Mouse (Mus musculus): ENCODE measurements around the gene Wdr34.

Wdr34 gene

DNA sequence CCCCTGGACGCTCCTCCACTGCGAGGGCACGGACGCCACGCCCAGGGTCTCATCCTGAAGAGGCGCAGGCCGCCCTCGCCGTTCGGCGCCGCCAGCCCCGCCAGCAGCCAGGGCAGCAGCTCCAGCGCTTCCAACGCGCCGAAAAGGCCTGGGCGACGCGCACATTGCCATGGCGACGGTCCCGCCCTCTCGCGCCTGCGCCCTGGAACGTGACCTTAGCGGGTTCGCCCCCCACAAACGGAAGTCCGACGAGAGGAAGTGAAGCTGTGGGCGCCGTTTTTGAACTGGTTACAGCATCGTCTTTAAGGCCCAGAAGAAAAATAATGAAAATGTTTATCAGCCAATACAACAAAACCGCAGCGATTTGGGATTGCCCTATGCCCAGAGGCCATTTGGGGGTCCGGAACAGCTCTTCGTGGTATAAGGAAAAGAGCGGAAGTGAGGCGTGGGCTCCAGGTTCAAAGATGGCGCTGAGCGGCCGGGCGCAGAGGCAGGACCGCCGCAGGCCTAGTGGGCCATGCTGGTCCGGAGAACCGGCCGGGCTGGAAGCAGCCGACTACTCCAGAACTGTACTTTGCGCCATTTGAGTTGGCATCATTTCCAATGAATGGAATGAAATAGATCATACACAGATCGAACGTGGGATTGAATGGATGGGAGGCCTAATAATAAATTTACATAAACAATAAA, at the start of gene Wdr34:
TSS of gene Wdr34 (minus strand) at position 183 of the 690 bp plus-strand sequence.
- peak; percentile 98 for DNase-seq (ENCODE audit: low spot score)

DNA sequence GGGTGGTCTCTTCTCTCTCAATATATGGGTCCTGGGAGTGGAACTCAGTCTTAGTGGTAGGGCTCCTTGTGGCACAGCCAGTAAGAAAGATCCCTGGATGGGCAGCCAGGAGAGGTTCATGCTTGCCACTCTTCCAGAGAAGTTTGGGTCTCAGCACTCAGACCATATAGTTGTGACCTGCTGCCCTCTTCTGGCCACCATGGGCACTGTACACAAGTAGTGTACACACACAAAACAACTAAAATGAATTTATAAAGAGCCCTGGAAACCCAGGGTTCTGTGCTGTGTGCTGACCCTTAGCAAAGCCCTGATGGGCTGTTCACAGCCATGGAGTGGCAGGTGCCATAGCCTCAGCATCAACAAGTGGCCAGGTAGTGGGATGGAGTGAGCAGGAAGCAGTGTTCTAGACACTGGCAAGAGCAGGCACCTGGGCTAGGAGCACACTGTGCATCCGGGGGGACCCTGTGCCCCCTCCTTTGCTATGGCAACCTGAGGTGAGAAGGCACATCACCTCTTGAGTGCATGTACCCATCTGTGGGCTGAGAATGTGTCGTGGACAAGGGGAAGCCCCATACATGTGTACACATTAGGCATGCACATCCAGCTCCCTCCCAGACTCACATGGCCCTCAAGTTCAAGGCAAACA, 47.3 kb upstream of the Wdr34 start:
- peak; percentile 67 for DNase-seq (ENCODE audit: low spot score)

GRCm38 (mm10) chr2:30094208-30094588, 45.5 kb upstream of the Wdr34 start:
- DNase-seq (ENCODE audit: low spot score), result no peak

DNA sequence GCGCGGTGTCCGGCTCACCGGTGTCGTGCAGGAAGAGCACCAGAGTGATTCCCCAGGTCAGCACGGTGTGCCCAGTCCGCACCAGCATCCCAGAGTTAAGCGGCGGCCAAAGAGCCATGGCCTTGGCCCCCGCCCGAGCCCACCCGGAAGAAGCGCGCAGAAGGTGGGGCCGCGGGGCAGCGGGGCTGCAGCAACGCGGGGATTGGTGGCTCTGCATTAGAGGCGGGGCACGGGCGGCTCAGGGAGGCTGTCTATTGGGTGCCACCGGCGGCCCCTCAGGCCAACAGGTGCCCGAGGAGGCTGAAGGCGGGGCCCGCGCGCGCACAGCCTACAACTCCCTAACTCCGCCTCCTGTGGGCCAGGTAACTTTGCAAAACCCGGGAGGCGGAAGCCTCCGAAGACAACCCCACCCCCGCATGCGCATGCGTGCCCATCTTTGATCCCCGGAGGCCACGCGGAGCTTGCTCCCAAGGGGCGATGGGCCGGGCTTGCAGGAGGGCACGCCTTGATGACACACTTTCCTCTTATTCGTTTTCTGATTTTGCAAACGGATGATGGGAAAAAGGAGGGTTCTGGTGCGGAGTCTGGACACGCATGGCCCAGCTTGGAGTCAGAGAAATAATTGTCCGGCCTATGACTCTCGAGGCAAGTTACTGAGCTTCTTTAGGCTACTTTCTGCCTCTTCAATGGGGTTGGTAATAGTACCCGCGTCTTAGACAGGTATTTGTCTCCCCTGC, 45.0 kb upstream of the Wdr34 start, which contains the start of gene Zdhhc12:
TSS of gene Zdhhc12 (minus strand) at position 178 of the 737 bp plus-strand sequence.
- peak; percentile 98 for DNase-seq (ENCODE audit: low spot score)

GRCm38 (mm10) chr2:30092280-30092918, 43.7 kb upstream of the Wdr34 start:
- no peak for DNase-seq (ENCODE audit: low spot score)

- no peak for DNase-seq (ENCODE audit: low spot score)
Observed at GRCm38 (mm10) chr2:30091521-30091920, 42.8 kb upstream of the Wdr34 start.

- DNase-seq (ENCODE audit: low spot score), result no peak
Observed at GRCm38 (mm10) chr2:30087310-30087709, 38.6 kb upstream of the Wdr34 start.

GRCm38 (mm10) chr2:30084632-30085031, 36.0 kb upstream of the Wdr34 start:
- DNase-seq (ENCODE audit: low spot score), result no peak

- DNase-seq (ENCODE audit: low spot score), result no peak
Observed at GRCm38 (mm10) chr2:30084113-30084512, 35.4 kb upstream of the Wdr34 start.

DNA sequence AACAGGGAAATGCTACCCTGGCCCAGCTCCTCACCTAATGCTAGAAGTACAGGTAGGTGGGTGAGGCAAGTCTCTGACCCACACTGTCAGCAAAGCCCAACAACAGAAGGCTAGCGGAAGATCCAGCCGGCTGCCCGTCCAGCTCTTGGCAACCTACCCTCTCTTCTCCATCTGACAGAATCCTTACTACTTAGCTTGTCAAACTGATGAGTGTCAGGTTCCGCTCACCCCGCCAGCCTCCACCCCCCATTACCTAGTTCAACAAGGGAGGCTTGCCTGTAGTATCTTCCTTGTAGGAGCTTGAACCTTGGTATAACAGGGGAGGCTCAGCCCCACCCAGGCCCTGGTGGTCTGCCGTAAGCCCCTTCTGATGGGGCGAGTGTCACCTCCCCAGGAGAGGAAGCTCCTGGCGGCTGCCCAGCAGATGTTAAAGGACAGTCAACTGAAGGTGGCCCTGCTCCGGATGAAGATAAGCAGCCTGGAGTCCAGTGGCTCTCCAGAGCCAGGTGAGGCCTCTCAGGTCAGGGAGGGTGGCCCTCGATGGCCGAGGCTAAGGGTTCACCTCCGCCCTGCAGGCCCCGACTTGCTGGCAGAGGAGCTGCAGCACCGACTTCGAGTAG, 31.6 kb upstream of the Wdr34 start:
- no peak for DNase-seq (ENCODE audit: low spot score)

- DNase-seq (ENCODE audit: low spot score), result no peak
Observed at GRCm38 (mm10) chr2:30078760-30079159, 30.1 kb upstream of the Wdr34 start.

GRCm38 (mm10) chr2:30078349-30078712, 29.6 kb upstream of the Wdr34 start:
- no peak for DNase-seq (ENCODE audit: low spot score)

GRCm38 (mm10) chr2:30077502-30078348, 29.0 kb upstream of the Wdr34 start, which contains the start of gene Pkn3:
Gene Pkn3, plus strand, starts transcription at chr2:30077684.
- DNase-seq (ENCODE audit: low spot score), result peak; percentile 88

GRCm38 (mm10) chr2:30076959-30077358, 28.3 kb upstream of the Wdr34 start:
- no peak for DNase-seq (ENCODE audit: low spot score)

- no peak for DNase-seq (ENCODE audit: low spot score)
Observed at GRCm38 (mm10) chr2:30076439-30076838, 27.8 kb upstream of the Wdr34 start.

GRCm38 (mm10) chr2:30075625-30076024, 26.9 kb upstream of the Wdr34 start:
- DNase-seq (ENCODE audit: low spot score), result no peak

- DNase-seq (ENCODE audit: low spot score), result no peak
Observed at GRCm38 (mm10) chr2:30073285-30073684, 24.6 kb upstream of the Wdr34 start.

- DNase-seq (ENCODE audit: low spot score), result no peak
Observed at GRCm38 (mm10) chr2:30072875-30073274, 24.2 kb upstream of the Wdr34 start.

DNA sequence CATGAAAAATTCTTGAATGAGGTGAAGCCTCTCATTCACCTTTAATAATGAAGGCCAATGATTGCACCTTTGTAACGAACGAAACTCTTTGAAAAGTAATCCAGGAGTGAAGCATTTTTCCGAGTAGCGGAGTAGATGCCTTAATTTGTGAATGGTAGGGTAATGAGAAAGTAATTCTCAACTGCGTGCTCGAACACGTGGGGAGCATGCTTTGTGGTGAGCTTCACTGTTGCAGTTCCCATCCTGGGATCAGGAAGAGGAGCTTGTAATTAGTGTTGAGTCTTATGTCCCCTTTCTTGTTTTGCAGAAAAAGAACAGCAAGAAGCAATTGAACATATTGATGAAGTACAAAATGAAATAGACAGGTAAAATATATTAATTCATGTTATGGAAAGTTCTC, 19.3 kb upstream of the Wdr34 start:
- DNase-seq (ENCODE audit: low spot score), result no peak

GRCm38 (mm10) chr2:30067031-30067888, 18.6 kb upstream of the Wdr34 start:
- DNase-seq (ENCODE audit: low spot score), result peak; percentile 35
